Mouse (Mus musculus): ENCODE measurements around the gene Slc25a21.

Gene Slc25a21

DNA sequence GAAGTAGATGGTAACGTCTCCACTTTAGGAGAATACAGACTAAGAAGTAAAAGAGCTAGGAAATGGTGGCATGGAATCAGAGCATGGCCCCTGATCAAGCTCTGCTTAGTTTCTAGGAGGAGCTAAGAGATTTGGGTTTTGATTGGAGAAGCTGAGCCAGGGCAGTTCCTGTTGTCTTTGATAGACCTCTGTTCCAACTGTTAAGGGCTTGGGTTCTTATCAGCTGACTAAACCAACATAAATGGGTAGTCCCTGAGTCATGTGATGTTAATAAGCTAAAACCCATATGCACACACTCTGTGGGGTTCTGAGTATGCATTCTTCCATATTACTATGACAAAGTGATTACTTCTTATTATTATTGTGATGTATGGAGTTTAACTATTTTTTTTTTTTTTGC, 412.0 kb downstream of the Slc25a21 start:
- no peak for DNase-seq (ENCODE audit: inconsistent age in 2 of 2, low spot score in 1 of 2)

DNA sequence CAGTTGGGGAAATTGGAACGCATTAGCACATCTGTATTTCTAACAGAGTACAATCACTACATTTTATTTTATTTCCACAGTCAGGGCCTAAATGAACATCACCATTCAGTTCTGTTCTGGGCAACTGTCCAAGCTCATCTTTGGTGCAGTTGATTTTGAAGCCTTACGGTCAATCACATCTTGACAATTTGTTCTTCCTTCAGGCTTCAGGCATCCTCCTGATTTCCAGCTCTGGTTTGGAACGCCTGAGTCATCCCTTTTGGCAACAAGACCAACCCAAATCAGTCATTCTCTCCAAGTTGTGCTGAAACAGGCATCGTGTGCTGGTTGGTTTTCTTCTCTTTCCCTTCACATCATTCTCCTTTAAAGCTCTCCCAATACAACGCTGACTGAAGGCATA, 416.1 kb downstream of the Slc25a21 start:
- no peak for DNase-seq (ENCODE audit: inconsistent age in 2 of 2, low spot score in 1 of 2)

DNA sequence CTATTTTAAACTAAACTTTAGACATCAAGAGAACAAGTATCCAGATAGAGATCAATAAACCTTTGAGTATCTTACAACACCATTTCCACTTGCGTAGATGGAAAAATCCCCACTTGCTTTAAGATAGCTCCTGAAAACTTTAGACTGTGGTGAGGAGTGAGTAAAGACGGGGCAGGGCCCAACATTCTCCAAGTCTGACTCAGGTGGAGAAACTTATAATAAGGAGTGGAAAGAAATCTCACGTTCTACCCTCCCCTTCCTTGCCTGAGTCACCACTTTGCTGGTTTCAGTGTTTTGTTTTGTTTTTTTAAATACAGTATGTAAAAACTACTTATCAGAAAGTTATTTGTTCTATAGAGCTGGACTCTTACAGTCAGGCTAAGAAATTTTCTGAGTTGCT, 417.7 kb downstream of the Slc25a21 start:
- DNase-seq (ENCODE audit: inconsistent age in 2 of 2, low spot score in 1 of 2) = no peak

DNA sequence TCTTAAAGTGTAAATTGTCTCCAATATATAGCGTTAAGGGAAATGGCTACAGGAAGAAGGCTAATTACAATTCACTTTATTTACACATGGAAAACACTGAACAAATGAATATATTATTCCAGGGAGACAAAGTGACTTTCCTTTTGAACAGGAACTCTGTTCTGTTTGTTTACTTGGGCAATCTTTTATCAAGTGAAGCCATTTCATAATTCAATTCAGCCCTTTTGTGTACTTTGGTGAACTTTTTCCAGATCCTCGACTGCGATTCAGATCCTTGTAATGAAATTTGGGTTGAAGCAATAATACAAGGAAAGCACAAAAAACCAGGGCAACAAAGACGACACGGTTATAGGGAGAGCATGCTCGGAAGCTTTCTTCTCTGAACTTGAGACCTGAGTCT, 423.3 kb downstream of the Slc25a21 start:
- no peak for DNase-seq (ENCODE audit: inconsistent age in 2 of 2, low spot score in 1 of 2)

DNA sequence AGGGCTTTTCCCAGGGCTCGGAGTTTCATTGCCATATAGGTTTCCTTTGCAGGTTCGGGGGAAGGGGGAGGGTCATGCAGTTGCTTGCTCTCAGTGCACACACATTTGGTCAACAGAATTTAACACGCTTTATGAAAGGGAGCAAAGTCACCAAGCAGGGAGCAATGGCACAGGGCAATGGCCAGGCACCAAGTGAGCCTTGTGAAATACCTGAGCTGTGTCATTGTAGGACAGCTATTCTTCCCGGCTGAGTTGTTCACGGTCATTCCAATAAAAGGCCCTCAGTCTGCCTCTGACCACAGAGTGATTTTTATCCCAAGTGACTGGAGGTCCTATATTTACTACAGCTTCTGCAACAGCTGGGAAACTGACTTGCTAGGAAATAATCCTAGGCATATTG, 427.9 kb downstream of the Slc25a21 start:
- no peak for DNase-seq (ENCODE audit: inconsistent age in 2 of 2, low spot score in 1 of 2)

DNA sequence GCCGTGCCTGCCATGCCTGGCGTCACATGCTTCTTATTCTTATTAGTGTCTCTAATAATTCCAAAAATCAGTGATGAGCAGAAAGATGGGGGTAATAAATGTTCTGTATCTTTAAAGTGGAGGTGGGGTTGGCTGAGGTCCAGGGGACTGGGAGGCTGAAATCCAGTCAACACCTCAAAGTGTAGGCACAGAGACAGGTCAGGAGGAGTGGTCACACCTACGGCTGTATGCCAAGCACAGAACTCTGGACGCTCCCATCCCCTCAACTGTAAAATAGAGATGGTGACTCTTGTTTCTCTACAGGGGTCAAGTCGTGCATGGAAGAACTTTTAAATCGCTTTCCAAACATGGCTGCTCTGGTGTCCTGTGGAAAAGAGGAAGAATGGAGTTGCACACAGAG, 429.8 kb downstream of the Slc25a21 start:
- DNase-seq (ENCODE audit: inconsistent age in 2 of 2, low spot score in 1 of 2) = no peak

DNA sequence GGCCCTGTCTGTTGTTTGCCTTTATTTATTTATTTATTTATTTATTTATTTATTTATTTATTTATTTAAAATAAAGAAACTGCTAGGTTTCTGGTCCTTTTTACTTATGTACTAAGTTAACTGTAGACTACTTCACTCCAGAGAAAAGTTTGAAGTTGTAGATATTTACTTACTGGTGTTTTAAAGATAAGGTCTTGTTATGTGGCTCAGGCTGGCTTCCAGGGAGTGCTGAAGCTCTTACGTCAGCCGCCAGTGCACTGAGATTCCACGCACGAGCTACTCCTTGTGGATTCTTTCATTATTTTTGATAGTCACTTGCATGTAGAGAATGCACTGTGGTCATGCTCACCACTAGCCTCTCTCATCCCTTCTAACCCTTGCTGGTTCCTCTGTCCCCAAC, 460.2 kb downstream of the Slc25a21 start:
- DNase-seq (ENCODE audit: inconsistent age in 2 of 2, low spot score in 1 of 2) = no peak

DNA sequence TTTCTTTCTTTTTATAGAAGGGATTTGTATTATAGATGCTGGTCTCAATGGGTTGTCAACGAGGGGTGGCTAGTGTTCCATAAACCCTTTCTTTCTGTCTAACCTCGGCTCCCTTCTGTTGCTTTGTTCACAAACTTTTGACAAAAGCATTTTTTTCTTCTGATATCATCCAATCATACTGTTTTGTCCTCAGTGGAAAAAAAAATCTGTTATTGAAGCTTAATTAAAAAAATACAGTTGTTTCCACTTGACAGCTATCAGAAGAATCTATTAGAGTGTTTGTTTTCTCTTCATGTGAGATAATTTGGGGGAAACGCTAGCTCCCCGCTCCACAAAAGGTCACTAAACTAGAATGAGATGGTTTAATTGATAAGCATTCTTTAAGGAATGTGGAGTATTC, 469.6 kb downstream of the Slc25a21 start:
- no peak for DNase-seq (ENCODE audit: inconsistent age in 2 of 2, low spot score in 1 of 2)

DNA sequence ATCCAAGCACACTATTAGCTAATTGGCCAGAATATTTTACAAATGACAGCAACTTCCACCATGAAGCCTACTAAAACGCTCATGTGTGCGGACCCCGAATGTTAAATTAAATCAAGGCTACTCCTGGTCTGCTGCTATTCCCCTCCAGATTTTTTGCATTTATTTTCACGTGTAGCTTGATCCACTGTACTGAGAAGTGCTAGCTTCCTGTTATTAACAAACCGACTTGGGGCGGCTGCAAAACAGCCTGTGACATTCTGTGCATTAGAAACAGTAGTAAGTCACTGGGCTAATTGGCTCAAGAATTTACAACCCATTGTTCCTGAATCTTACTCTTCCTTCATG, 478.6 kb downstream of the Slc25a21 start:
- no peak for DNase-seq (ENCODE audit: inconsistent age in 2 of 2, low spot score in 1 of 2)

DNA sequence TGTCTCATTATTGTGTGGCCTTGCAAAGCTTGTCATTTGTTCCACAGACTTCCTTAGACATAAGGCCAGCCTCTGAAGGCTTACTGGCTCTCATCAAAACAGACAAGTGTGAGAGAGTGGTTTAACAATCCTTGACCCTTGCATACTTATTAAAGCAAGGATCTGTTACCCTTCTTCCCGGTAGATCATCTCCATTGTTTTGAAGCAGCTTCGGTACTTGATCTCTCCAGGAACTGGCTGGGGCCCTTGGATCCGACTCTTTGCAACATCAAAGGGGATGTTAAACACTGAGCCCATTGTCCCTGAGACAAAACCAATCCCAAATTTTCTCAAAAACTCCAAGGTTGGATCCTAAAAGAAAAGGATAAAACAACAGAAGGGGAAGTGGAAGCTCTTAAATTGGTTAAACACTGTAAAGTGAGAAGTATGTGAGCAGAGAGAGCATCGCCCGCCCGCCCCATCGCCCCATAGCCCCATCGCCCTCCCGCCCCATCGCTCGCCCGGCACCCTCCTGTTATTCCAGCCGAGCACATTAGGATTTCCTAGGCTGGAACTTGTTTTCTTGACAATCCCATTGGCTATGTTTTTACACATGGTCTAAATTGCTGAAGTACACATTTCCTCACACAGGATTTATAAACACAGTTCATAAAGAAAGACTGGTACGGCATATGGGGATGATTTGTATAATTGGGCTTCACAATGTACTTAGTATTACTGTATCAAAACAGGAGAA, 479.1 kb downstream of the Slc25a21 start:
- DNase-seq (ENCODE audit: inconsistent age in 2 of 2, low spot score in 1 of 2) = no peak

DNA sequence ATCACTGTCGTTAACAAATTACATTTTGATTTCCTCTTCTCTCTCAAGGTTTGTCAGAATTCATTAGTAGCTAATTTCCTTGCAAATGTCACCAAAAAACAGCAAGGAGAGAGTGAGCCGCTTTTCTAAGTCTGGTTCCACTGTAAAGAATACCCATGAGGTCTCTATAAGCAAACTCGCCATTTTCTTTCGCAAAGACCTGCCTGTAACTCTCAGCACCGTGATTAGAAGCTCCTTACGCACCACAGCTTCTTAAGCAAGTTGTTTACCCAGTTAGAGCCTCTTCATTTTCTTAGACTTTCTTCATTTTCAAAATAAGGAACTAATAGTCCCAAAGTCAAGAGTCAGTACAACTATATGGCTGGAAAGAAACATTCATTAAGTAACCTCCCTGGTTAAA, 496.3 kb downstream of the Slc25a21 start:
- no peak for DNase-seq (ENCODE audit: inconsistent age in 2 of 2, low spot score in 1 of 2)

DNA sequence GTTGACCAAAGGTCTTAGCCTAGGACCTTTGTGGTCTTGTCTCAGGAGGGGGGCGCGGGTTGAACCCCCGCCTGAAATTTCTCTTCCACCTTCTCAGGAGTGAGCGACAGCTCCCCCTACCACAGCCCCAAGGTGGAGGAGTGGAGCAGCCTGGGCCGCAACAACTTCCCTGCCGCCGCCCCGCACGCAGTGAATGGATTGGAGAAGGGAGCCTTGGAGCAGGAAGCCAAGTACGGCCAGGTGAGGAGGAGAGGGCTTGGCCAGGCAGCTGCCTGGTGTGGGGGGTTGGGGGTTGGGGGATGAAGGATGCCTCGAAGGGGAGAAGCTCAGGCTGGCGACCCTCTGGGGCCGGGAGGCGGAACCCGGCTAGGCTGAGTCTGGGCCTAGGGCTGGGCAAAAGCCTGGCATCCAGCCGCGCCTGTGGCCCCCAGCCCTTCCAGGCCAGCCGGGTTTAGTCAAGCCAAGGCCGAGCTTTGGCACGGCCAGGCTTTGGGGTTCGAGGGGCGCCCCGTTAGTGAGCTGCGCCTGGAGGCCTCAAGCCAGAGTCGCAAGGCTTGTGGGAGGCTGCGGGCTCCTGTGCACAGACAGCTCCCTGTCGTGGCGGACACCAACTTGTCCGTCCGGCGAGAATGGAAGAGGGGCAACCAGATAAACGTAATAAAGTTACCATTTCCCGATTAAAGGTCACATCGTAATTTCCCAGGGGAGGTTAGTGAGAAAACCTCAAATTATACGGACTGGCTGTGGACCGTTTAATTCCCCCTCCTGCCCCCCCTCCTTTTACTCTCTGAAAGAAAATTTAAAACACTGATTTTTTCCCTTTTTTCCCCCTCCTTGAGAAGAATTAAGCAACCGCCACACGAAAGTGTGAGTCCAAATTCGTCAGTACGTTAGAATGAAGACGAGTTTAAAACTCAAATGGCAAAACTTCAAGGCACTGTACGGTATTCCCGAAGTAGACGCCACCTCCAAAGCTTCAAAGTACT, 497.1 kb downstream of the Slc25a21 start:
- DNase-seq (ENCODE audit: inconsistent age in 2 of 2, low spot score in 1 of 2) = no peak

DNA sequence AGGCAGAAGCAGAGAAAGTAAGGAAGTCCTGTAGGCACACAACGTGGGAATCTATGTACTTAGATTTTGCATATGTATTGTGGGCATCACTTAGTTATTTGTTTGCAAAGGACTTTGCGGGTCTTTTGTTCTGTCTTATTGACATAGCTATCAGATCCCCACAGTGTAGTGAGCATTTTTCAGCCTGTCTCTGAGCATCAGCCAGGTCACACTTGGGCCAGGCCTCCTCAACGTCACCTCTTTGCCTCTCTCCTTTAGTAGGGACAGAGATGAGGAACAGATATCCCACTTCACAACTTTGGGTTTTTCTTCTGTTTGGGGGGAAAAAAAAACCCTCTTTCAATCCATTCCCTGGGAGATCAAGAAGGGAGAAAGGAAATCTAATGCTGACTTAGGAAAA, 497.9 kb downstream of the Slc25a21 start:
- no peak for DNase-seq (ENCODE audit: inconsistent age in 2 of 2, low spot score in 1 of 2)

DNA sequence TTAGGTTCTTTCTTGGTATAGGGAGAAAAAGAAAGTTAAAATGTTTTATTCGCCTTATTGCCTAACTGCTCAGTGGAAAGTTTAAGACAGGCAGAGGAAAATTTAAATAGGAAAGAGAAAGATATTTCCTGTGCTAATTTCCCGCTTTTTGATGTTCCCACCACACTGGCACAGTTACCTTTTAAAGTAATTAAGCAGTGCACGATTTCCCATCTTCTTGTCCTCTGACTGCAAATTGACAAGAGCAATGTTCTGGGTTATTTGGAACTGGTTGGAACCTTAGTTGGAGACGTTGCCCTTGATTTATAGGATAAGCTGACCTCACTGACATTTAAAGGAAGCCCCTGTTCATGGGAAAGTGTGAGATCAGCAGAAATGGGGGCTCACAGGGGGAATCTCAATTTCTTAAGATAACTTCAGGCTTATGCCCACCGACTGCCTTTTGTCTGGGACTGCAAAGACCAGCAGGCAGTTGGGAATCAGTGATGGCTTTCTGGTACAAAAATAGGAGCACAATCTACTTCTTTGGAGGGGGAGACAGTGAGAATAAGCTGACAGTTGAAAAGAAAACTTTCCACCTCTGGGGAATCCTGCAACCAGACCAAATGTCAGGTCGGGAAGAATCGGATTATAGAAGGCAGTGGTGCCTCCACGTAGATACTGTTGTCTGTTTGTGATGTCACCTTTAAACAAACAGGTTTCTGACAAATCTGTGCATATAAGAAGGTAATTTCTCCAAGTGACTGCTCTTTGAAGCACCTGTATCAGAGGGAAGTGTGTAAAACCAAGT, 498.9 kb downstream of the Slc25a21 start:
- DNase-seq (ENCODE audit: inconsistent age in 2 of 2, low spot score in 1 of 2) = no peak

DNA sequence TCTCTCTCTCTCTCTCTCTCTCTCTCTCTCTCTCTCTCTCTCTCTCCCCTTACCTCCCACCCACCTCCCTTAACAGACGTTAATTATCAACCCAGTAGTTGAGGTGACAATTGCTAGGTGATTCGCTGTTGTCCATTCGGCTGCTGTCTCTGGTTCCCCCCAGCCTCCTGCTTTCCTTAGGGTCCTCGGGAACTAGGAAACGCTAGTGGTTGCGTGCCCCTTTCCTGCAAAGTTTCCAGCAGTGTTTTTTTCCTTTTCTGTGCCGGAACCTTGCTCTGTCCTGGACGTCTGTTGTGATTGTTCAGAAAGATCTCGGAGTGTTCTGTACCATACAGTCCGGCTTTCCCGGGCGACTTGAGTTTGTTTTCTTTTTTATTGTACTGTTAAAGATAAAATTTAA, 499.5 kb downstream of the Slc25a21 start:
- DNase-seq (ENCODE audit: inconsistent age in 2 of 2, low spot score in 1 of 2) = no peak

DNA sequence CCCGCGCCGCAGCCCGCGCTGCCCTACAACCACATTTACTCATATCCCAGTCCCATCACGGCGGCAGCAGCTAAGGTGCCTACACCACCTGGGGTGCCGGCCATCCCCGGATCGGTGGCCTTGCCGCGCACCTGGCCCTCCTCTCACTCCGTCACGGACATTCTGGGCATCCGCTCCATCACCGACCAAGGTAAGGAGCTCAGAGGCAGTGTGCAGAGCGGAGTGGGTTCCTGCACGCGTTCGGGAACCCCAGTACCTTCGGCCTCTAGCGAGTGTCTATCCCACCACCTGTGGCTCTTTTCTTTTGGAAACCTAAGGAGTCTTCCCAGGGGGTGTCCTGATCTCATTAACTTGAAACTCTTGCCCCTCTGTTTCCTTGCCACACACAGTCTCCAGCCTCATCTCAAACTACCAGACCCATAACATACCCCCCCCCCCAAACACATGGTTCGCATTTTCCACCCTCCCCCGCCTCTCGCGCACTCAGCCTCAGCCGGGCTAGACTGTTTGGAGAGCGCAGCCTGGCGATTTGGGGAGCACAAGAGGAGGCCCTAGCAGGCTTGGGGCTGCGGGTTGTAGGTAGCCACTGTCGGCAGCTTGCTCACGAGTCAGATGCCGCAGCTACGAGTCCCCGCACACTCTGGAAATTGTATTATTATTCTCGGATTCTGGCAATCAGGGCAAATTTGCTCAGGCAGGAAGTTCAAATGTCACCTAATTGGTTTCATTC, 500.1 kb downstream of the Slc25a21 start:
- no peak for DNase-seq (ENCODE audit: inconsistent age in 2 of 2, low spot score in 1 of 2)

DNA sequence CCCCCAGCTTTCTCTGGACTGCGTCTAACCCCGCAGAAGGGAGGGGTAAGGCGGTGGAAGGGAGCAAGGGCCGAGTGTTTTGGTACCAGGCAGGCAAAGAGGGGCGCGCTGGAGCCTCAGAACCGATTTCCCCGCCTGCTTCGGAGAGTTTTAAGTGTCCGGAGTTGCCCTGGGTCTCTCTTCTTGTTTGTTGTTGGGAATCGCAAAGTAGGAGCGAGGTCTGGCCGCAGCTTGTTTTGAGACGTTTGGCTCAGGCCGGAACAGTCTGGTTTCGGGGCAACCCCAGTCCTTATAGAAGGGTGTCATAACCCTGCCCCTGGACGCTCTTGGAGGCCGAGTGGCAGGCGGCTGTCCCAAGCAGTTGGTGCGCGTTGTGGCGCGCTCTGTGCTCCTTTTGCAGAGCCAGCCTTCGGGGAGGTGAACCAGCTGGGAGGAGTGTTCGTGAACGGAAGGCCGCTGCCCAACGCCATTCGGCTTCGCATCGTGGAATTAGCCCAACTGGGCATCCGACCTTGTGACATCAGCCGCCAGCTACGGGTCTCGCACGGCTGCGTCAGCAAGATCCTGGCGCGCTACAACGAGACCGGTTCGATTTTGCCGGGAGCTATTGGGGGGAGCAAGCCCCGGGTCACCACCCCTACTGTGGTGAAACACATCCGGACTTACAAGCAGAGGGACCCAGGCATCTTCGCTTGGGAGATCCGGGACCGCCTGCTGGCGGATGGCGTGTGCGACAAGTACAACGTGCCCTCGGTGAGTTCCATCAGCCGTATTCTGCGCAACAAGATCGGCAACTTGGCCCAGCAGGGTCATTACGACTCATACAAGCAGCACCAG, 500.9 kb downstream of the Slc25a21 start:
- DNase-seq (ENCODE audit: inconsistent age in 2 of 2, low spot score in 1 of 2) = peak in 1 of 2 experiments; percentile 44

DNA sequence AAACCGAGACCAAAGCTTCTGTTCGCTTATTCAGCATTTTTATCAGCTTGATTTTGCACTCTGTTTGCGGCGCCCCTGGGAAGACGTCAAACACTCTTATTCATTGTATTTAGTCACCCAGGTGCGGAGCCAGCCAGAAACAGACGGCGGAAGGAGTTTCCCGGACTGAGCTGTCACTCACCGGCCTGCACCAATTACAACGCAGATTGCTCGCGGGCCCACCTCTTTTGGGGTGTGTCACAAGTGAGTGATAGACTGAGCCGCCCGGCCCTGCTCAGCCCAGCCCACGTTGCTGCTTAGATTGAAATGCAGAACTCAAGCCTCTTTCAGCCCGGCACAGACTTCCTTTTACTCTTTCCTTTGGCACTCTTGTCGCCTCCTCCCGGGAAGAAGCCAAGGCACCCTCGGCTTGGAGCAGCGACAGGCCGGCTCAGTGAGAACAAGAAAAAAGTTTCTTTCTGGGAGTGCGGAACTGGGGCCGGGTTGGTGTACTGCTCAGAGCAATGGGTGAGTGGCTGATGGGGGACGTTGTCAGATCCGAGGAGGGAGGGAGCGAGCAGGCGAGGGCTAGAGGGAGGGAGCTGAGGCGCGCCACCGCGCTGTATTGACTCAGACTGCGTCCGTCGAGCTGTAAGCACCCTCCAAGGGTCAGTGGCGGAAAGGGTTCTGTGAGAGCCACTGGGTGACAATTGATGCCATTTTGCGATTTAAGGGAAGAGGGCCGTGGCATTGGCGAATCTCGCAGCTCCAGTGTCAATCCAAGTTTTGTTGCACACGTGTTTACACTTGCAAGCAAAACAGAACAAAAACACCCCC, 501.7 kb downstream of the Slc25a21 start:
- DNase-seq (ENCODE audit: inconsistent age in 2 of 2, low spot score in 1 of 2) = peak; percentile 52 to 87

DNA sequence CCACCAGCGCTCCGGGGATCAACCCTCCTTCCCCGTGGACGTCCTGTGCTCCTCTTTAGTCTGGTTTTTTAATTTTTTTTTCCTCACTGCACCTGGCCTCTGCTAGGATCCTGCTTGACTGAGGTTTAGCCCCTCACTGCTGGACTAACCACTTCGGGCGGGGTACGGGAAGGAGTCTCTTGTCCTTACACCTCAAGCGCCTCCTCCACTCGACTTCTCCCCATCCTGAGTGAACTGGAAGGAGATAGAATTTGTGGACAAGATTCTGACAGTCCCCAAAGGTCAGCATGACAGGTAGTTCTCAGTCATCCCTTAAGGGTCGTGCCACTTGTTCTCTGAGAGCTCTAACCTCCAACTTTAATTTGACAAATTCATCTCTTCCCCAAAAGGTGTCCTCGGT, 502.3 kb downstream of the Slc25a21 start:
- no peak for DNase-seq (ENCODE audit: inconsistent age in 2 of 2, low spot score in 1 of 2)

All from adrenal gland, adult (tissue).